Mouse (Mus musculus): ENCODE results near the gene Mrpl20.
"Not testable (repeated sequence)": the region's sequence is repeated elsewhere in the genome, so short reads cannot be mapped to it uniquely, and the experiment has no call there.

The Mrpl20 gene

DNA sequence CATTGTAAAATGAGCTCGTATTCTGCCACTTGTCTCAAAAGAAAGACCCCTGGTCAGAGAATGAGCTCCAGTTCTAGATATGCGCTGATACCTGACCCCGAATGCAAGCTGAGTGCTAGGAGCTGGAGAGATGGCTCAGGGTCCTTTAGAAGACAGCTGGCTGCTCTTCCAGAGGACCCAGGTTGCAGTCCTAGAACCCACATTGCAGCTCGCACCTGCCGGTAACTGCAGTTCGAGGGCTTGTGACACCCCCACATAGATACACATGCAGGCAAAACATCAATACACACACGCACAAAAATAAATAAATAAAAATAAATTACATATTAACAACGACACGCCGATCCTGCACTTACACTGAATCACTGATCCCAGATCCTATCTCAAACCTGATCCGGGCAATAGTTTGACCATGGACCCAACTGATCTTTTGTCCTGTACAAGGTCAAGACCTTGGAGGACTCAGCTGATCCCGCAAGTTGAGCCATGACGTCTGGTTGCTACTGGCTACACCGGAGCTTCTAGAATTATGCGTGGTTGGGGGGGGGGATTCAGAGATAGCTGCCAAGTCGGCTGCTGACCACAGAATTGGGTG is 19.1 kb upstream of the Mrpl20 start:
- no peak for DNase-seq (ENCODE audit: low read depth, low spot score)

DNA sequence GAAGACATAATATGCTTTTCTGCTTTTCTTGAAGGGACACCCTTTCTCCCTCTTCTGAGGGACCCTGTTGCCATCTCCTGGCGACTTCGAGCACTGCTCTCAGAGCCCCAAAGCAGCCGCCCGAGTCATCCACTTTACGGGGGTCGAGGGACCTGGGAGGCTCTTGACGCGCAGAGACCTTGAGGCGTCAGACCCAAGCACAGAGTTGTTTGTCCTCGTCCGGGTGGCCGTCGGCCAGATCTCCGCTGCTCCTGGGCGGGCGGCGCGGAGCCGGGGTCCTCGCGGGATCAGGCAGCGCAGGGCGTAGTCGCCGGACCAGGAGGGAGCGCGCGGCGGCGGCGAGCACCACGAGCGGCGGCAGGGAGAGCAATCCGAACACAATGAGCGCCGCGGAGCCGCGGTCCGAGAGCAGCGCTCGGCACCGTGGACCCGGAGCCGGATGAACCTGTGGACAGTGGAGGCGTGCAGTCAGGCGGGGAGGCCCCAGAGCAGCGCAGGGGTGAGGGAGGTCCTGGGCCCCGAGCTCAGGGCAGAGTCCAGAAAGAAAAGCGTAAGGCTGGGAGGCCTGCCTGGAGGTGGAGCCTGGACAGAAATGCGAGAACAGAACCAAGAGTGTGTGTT is 18.5 kb upstream of the Mrpl20 start:
- peak; percentile 72 for DNase-seq (ENCODE audit: low read depth, low spot score)

DNA sequence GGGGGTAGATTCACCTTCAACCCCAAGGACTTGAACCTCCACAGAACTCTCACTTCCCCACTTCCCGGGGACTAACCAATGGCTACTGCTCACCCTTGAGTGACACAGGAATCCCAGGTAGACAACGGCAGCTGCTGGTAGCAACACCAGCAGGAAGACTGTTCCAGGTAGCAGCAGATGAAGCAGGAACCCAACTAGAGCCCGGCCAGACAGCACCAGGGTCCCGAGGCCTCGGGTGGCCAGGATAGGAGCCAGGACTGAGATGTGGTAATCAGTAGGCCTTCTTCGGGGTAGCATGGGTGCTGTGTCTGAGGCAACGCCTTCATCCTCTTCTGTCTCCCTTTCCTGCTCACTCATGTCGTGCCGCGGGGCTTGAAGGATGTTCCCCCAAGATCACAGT is 17.4 kb upstream of the Mrpl20 start:
- no peak for DNase-seq (ENCODE audit: low read depth, low spot score)

DNA sequence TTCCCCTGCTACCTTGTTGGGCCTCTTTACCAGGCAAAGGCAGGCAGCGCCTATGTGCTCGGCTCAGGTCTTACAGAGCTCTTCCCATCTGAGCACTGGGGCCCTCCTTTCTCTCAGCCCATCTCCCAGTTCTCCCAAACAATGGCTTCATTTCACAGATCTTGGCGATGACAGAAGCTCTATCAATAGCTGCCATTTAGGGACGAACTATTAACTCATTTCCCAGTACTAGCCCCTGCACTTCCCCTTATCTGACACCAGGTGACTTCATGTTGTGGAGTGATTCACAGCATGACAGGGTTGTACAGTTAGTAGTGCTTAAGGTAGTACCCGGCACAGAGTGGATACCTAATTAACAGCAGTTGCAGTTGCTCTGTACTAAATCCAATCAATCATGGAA is 16.9 kb upstream of the Mrpl20 start, which contains the start of gene Tmem88b:
Gene Tmem88b (minus strand): TSS at position 56 of the 400 bp plus-strand sequence.
- DNase-seq (ENCODE audit: low read depth, low spot score), result no peak

DNA sequence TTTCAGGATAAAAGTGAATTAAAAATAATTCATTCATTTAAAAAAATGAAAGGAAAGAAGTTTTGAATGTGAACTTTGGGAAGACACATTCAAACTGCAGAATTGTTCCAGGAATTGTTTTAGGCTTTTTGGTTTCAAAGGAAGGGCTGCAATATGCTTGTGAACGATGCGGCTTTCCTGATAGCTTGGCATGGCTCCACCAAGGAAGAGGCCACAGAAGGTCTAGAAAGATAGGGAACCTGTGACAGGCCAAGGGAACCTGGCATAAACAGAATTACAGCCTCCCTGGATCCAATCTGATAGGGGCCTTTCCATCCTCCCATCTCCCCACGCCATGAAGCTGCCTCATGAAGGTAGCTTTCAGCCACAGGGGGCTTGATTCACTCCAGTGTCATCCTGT is 14.4 kb upstream of the Mrpl20 start:
- DNase-seq (ENCODE audit: low read depth, low spot score), result no peak

DNA sequence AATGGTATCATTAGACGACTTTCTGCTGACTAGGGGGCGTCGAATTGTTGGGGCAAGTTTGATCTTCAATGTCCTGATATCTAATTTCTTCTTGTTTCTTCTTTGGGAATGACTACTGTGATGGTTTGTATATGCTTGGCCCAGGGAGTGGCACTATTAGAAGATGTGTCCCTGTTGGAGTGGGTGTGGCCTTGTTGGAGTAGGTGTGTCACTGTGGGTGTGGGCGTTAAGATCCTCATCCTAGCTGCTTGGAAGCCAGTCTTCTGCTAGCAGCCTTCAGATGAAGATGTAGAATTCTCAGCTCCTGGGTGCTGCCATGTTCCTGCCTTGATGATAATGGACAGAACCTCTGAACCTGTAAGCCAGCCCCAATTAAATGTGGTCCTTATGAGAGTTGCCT is 13.8 kb upstream of the Mrpl20 start:
- DNase-seq (ENCODE audit: low read depth, low spot score), result not testable (repeated sequence)

DNA sequence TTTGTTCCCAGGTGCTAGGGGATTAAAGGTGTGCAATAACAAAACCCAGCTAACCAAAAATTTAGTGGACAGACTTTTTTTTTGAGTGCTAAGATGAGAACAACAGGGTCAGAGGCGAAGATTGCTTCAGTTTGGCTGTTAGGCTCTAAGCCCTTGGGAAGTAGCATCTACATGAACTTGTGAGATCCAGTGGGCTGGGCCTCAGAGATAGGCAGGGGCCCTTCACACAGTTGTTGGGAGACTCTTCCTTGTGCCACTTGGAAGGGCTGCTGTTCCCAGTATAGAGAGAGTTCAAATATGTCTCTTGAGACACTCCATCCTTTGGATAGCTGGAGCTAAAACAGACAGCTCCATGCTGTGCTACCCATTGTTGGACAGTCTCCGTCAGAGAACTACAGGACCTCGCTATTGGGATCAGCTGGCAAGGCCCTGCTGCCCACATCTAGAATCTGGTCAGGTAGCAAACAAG is 12.6 kb upstream of the Mrpl20 start, which contains the start of gene Ankrd65:
Gene Ankrd65 (plus strand): TSS at position 419 of the 469 bp plus-strand sequence.
- no peak for DNase-seq (ENCODE audit: low read depth, low spot score)

DNA sequence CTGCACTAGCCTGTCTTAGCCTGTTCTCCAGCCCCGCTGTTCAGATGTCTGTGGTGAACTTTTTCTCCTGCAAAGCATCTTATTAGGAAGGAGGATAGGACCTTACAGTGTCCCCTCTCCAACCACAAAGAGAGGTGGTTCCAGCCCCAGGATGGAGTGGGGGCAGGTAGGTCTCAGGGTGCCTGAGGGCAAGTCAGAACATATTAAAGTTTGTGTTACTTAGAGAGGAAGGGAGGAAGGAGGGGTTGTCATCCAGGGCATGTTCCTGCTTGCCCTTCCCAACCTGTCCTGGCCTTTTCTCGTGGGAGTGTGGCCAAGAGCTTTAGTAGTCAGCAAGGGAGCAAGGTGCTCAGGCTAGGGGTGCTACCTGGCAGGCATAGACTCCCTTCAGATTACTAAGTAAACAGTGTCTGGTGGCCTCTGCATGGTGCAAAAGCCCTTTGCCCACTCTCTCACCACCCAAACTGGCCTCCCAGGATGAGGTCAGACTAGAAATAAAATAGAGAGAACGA is 12.0 kb upstream of the Mrpl20 start:
- no peak for DNase-seq (ENCODE audit: low read depth, low spot score)

DNA sequence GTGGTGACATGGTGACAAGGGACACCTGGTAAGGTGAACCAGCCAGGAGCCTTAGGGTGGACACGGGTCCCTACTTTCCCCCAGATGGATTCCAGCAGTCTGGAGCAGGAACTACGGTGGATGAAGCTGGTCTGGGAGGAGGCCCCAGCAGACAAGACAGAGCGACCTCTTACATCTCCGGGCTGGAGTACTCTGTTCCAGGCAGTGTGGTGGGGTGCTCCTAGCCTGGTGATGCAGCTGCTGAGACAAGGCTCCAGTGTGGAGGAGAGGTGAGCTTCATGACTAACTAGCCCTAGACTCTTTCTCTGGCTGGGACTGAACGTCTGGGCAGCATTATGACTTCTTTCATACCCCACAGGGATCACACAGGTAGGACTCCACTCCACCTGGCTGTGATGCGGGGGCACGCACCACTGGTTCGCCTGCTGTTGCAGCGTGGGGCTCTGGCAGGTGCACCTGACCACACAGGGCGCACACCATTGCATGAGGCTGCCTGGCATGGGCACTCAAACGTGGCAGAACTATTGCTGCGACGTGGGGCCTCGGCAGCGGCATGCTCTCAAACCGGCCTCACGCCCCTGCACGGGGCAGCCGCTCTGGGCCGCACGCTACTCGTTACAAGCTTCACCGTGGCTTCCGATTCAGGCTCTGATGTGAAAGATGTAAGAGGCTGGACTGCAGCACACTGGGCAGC is 11.3 kb upstream of the Mrpl20 start:
- DNase-seq (ENCODE audit: low read depth, low spot score), result no peak

DNA sequence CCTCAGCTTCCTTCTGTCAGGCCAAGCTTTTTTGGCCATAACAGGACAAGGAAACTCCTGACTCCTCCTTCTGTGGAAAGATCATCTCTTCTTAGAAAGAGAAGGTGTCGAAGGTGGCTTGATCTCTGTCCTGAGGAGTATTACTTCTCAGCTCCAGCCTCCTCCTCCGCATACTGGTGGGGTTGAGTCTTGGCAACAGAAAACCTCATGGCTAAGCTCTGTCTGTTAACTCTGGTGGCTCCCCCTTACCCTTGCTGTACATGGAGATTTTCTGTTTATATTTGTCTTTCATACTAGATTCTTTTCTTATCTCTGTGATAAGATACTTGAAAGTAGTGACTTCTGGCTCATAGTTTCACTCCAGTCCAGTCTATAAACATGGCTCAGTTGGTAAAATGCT is 8.9 kb upstream of the Mrpl20 start:
- no peak for DNase-seq (ENCODE audit: low read depth, low spot score)

DNA sequence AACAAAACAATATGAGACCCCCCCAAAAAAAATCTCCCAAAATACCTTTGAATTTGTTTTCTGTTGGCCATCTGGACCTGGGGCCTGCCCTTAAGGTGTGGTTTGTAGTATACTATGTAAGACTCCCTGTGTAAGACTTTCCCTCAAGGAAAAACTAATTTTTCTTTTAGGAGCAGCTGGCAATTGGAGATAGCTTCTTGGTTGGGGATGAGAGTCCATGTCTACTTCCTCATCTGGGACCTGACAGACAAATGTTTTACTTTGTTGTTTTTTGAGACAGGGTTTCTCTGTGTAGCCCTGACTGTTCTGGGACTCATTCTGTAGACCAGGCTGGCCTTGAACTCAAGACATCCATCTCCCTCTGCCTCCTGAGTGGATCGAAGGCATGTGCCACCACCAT is 603 bp upstream of the Mrpl20 start:
- DNase-seq (ENCODE audit: low read depth, low spot score), result no peak

DNA sequence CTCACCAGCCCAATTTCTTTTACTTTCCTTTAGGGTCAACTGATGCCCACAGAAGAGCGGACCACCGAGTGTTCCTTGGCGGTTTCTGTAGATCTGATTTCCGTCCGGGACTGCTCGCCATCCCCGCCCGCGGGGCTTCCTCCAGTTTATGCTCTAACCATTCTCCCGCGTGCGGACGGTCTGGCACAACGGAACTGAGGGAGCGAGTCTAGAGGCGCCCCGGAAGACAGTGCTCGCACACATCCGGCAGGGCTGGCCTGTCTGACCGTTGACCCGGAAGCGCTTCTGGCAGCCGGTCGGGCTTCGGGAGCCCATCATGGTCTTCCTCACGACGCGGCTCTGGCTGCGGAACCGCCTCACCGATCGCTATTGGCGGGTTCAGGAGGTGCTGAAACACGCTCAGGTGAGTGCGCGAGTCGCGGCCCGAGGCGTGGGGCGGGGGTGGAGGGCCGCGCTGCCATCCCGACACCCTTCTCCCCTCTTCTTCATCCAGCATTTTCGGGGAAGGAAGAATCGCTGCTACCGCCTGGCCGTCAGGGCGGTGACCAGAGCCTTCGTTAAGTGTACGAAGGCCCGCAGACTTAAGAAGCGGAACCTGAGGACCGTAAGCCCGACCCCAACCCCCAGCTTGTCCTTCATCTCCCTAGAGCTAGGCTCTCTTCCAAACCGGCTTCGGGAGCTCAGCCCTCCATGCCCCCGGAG is 813 bp downstream of the Mrpl20 start:
- DNase-seq (ENCODE audit: low read depth, low spot score), result peak; percentile 84

DNA sequence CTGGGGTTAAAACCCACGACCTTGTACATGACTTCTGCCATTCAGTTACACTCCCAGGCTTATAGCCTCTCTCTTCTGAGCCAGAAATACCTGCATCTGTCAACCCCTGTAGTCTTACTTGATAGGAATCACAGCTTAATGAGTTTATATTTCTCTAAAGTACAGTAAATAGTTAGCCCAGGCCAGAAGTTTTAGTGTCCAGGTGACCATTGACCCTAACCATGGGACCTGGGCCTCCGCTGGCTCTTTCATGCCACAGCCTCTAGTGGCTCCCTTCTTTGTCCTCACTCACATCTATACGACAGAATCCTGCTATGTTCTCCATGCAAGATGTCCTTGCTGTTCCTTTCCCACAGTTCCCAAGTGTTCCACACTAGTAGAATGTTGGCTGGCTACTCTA is 5.2 kb downstream of the Mrpl20 start:
- no peak for DNase-seq (ENCODE audit: low read depth, low spot score)

DNA sequence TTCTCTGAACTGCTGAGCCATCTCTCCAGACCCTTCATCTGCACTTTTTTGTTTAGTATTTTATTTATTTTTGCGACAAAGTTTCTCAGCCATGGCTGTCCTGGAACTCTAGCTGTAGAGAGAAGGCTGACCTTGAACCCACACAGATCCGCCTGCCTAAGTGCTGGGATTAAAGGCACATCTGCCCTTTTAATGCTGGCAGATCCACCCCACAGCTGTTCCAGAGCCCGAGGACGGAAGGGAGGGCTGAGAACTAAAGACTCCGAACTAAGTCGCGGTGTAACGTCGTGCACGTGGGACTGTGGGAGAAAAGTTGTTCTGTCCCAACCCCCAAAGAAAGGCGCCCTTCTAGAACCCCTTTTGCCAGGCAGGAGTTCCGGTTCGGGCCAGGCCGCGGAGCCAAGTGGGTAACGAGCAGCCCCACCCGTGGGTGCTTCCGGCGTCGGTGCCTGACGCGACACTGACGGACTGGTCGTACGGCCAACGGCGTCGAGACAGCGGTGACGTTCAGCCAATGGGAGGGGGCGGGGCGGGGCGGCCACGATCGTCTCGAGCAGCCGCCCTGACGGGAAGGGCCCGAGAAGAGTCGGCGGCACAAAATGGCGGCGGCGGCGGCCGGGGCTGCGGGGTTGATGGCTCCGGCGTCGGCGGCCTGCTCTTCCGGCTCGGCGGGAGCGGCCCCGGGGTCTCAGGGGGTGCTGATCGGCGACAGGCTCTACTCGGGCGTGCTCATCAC is 9.4 kb downstream of the Mrpl20 start, which contains the start of gene Ccnl2:
Gene Ccnl2 (plus strand): TSS at position 561 of the 736 bp plus-strand sequence.
- peak; percentile 92 for DNase-seq (ENCODE audit: low read depth, low spot score)

DNA sequence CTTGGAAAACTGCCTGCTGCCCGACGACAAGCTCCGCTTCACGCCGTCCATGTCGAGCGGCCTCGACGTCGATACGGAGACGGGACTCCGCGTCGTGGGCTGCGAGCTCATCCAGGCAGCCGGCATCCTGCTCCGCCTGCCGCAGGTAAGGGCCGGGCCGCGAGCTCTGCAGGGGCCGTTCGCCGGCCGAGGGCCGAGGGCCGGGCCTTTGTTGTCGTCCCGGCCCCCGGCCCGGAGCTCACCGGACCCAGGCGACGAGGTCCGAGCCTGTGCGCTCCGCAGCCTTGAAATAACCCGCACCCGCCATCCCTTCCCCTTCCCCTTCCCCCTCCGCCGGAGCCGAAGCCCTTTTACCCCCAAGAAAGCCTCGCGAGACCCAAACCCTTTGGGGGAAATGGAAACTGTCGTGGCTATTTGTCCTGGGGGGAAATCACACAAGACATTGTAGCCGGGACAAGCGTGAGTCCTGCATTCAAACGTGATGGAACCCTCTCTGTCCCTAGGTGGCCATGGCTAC is 10.0 kb downstream of the Mrpl20 start:
- no peak for DNase-seq (ENCODE audit: low read depth, low spot score)

DNA sequence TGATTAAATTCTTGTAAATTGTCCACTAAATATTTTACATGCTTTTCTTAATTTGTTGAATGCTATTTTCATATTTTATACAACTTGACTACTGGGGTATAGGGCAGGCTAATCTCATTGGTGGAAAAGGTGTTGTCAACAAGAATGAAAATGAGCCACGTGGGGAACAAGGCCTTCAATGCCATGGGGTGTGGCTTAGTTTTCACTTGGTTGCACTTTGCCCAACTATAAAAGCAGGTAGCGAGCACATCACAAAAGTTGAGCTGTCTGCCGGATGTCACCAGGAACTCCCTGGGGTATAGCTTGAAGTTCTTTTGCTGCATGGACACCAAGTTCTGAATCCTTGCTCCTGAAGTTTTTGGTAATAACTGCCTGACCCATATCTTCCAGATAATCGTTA is 14.9 kb downstream of the Mrpl20 start:
- no peak for DNase-seq (ENCODE audit: low read depth, low spot score)

DNA sequence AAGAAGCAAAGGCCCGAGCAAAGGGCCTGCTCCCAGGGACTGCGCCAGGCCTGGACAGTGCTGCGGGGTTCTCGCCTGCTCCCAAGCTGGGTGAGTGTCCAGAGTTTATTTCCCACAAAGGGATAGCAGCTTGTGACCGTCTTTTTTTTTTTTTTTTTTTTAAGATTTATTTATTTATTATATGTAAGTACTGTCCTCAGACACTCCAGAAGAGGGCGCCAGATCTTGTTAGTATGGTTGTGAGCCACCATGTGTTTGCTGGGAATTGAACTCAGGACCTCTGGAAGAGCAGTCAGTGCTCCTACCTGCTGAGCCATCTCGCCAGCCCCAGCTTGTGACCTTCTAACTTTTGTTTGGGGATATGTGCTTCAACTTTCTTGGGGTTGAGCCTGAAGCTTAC is 18.3 kb downstream of the Mrpl20 start:
- DNase-seq (ENCODE audit: low read depth, low spot score), result no peak

DNA sequence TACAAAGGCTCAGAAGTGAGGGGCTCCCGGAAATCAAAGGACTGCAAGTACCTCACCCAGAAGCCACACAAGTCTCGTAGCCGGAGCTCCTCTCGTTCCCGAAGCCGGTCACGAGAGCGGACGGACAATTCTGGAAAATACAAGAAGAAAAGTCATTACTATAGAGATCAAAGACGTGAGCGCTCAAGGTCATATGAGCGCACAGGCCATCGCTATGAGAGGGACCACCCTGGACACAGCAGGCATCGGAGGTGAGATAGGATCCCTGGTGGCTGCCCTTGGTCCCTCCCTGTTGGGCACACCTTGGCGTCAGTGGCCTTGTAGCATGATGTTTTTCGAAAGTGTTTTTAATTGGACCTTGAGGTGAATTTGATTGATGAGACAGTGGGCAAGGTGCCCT is 20.8 kb downstream of the Mrpl20 start:
- no peak for DNase-seq (ENCODE audit: low read depth, low spot score)

DNA sequence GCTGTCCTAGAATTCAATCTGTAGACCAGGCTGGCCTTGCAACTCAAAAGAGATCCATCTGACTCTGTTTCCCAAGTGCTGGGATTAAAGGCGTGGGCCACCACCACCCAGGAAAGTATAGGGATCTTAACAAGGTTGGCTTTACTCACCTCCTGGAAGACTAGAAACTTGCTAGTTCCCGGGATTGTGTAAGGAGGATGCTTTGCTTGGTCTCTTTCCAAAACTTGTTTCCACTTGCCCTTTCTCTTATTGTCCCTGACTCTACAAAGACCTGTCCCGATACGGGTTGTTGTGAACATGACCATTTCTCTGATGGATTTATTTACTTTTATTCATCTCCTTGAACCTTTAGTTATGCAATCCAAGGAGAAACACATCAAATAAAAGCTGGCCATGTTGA is 27.2 kb downstream of the Mrpl20 start:
- no peak for DNase-seq (ENCODE audit: low read depth, low spot score)

DNA sequence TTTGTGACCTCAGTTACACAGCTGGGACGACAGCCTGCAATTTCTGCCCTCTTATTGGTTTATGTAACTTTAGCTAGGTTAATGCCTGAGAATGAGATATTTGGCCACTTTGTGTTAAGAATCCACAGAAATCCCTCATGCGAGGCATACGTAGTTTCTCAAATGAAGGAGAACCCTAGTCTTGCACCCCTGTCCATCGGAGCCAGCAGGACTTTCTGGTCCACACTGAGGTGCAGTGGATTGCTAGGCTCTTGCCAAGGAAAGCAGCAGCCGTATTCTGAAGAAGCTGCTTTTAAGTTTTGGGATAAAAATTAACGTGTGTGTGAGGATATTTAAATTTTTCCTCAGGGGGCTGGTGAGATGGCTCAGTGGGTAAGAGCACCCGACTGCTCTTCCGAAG is 27.9 kb downstream of the Mrpl20 start:
- no peak for DNase-seq (ENCODE audit: low read depth, low spot score)

DNA sequence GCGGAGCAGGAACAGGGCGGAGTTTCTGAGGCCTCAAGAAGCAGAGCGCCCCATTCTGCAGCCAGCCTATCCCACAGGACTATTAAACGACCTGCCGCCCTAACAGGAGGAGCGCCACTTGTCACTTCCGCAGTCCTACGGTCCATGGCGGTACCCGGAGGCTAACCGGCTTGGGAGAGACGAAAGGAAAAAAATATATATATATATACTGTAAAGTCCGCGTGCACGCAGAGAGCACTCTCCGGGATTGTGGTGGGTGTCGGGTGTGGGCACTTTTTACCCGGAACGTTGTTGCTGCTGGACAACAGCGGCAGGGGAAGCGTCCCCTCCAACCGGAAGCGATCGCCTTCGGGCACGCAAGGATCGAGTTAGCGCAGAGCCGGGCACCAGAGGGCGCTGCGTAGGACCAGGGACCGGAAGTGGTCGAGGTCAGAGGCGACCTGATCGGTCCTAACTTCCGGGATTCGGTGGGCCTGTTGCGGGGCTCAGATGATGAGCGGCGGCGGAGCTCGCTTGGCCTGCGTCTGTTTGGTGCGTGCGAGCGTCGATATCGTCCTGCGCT is 28.6 kb downstream of the Mrpl20 start, which contains the start of gene Aurkaip1:
Gene Aurkaip1 (plus strand): TSS at position 68 of the 562 bp plus-strand sequence.
- peak; percentile 91 for DNase-seq (ENCODE audit: low read depth, low spot score)

Measured in brain, embryonic 18.5 days (tissue).